Mouse (Mus musculus): Measurements from ENCODE around the gene Ano6. TPM values are rescaled to one million over a fixed set of nuclear protein-coding genes. Genes with fewer than 3 reads are reported as not detected.

Gene Ano6
- 53.9 and 66.4 TPM in 2 replicates for polyA plus RNA-seq (2012; rRNA removed)

DNA sequence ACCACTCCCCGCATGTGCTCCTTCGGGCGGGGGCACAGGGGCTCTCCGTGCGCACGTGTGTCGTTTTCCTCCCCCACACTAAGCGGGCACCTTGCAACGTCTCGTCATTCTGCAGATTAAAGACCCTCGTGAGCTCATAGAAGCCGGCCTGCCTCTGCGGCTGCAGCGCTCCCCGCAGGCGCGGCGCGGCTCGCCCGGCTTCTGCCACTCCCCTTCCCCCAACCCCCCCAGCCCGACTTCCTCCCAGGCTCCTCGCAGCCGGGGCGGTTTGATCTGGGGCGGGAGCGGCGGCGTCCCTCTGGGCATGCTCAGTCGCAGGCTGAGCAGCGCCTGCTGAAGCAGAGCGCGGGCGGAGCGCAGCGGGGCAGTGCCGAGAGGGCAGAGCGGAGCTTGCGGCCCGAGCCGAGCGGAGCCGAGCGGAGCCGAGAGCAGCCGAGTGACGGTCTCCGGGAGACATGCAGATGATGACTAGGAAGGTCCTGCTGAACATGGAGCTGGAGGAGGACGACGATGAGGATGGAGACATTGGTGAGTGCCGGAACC, at the start of gene Ano6:
Gene Ano6 (plus strand): TSS at position 315 of the 543 bp plus-strand sequence.
- peak; percentile 86 for DNase-seq (ENCODE audit: low spot score)

DNA sequence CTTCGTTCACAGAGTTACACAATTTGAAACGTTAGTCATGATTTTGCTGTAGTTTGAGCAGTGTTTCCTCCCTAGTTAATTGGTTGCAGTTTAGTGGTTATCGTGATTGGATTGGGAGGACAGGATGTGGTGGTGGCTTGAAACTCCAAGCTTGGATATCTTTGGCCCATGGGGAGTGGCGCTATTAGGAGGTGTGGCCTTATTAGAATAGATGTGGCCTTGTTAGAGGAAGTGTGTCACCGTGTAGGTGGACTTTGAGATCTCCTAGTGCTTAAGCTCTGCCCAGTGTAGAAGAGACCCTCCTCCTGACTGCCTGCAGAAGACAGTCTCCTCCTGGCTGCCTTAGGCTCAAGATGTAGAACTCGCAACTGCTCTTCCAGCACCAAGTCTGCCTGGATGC, 47.7 kb upstream of the Ano6 start:
- DNase-seq (ENCODE audit: low spot score): no peak

DNA sequence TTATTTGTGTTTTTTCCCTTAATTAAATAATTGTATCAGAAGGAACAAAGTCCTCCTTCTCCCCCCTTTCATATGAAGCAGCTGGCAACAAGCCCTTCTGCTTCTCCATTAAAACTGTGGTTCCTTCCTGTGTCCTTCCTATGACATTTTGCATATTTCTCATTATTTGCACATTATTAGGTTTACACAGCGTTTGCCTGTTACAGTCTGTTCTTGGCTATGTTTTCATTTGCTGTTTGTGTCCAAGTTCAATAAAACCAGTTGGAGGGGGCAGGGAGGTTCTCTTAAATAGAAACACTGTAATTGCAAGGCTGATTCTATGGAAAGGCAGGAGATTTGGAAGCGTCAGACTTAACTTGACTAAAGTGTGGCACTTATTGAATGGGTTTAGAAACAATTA, 46.8 kb upstream of the Ano6 start:
- DNase-seq (ENCODE audit: low spot score): no peak

DNA sequence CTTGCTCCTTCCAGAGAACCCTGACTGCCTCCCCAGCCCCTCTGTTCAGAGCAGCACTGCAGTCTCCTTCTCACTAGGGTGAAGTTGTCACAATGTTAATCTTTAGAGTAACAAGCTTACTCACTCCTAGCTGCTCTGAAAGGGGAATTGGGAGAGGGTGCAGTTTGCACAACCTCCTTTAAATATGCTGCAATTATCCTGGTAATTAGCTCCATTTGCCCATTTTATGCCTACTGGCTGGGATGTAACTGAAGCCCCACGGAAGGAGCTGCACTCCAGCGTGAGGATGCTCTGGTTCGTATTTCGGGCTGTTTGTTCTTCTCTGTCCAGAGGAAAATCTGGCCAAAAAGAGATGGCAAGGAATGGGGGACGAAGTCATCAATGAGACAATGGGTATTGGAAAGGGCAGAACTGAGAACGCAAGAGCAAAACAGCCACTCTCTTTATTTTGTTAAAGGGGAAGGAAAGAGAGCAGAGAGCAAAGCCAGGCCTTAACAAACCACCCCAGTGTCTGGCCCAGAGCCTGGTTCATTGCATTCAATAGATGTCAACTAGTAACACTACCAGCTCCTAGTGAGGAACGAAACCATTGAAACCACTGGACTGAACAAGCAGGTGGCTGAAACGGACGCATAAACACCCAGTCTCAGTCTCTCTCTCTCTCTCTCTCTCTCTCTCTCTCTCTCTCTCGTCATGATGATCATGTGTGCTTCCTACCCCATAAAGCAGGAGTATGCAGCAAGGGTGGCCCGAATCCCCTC, 45.1 kb upstream of the Ano6 start:
- no peak for DNase-seq (ENCODE audit: low spot score)

- no peak for DNase-seq (ENCODE audit: low spot score)
These were observed 44.1 kb upstream of the Ano6 start for GRCm38 (mm10) chr15:95746513-95746912.

DNA sequence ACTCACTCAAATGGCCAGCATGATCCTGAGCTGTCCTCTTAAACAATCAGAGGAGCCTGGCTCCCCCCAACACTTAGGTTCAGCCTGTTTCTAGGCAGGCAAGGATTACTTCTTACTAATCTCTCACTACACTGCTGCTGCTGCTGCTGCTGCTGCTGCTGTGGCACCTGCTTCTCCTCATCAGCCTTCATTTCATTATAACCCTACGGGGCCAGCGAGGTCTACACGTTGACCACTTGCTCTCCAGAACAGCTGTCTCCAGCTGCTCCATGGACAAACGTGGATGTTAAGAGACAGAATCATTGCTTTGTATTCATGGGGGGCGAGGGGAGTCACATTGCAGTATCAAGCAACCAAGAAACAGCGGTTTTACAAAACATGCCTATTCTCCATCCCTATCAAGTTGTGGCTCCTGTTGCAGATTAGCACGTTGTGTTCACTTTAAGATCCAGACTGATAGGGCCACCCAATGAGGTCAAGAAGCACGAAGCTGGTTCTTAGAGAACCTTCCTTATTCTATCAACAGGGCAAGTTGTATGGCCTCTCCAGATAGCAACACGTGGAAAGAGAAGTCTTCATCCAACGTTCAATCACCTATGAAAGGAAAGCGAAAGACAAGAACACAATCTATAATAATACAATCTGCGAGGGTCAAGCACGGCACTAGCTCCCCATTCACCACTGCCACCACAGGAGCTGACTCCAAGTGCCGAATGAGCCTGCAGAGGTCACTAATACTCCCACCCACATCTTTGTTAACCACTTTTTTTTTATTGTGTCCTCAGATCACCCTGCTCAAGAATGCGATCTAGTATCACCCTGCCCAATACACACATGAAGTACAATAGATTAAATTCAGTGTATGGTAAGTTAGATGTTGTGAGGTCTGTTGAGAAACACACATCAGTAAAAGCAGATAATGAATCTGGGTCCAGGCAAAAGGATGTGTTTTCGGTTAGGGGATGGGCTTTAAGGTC, 43.4 kb upstream of the Ano6 start:
- no peak for DNase-seq (ENCODE audit: low spot score)

- no peak for DNase-seq (ENCODE audit: low spot score)
These were observed 41.4 kb upstream of the Ano6 start for GRCm38 (mm10) chr15:95749216-95749615.

DNA sequence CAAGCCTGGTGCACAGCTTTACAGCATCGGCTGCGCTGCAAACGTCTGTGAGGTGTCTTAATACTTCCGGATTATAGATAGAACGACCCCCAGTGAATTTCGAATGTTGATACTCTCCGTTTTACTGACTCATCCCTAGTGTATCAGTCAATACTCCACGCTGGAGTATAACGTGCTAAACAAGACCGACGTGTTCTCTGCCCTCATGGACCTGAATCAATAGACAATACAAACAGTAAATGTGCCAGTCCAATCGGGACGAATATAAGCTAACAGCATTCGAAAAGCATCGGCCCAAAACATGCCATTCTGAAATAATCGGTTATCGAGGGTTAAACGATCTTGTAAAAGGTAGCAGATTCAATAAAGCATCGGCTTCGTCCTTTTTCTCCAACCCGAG, 40.6 kb upstream of the Ano6 start:
- DNase-seq (ENCODE audit: low spot score): no peak

GRCm38 (mm10) chr15:95751832-95752676, 38.6 kb upstream of the Ano6 start:
- no peak for DNase-seq (ENCODE audit: low spot score)

GRCm38 (mm10) chr15:95752677-95753019, 38.0 kb upstream of the Ano6 start:
- no peak for DNase-seq (ENCODE audit: low spot score)

- no peak for DNase-seq (ENCODE audit: low spot score)
These were observed 37.6 kb upstream of the Ano6 start for GRCm38 (mm10) chr15:95753031-95753430.

DNA sequence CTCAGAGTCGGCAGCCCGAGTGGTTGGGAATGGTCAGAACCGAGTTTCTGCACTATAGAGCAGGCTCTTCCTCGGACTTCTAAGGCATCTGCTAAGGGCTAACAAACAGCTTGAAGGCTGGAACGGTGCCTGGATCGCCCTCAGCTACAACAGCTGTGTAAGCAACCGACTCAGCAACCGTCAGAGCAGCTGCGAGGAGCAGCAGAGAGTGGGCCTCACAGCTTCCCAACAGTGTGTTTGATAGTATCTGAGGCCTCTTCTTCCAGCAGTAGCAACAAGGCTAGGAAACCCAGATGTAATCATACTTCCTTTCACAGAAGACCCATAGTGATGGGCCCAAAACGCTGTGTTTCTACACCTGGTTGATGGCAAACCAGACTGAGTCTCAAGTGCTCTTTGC, 33.5 kb upstream of the Ano6 start:
- no peak for DNase-seq (ENCODE audit: low spot score)

- no peak for DNase-seq (ENCODE audit: low spot score)
These were observed 32.6 kb upstream of the Ano6 start for GRCm38 (mm10) chr15:95758069-95758468.

- no peak for DNase-seq (ENCODE audit: low spot score)
These were observed 31.8 kb upstream of the Ano6 start for GRCm38 (mm10) chr15:95758696-95759434.

DNA sequence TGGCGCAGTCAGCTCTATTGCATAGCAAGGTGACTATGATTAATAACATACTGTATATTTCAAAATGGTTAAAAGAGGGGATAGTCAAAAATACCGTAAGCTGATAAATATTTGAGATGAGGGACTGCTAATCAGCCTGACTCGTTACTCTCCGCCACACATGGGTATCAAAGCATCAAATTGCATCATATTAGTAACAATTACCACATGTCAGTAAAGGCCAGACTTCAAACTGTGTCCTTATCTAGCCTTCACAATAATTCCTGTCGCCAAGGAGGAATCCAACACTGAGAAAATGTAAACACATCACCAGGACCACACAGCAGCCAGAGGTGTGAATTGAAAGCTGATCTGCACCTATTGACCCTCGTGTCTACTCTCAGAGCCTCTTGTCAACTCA, 30.8 kb upstream of the Ano6 start:
- DNase-seq (ENCODE audit: low spot score): no peak

DNA sequence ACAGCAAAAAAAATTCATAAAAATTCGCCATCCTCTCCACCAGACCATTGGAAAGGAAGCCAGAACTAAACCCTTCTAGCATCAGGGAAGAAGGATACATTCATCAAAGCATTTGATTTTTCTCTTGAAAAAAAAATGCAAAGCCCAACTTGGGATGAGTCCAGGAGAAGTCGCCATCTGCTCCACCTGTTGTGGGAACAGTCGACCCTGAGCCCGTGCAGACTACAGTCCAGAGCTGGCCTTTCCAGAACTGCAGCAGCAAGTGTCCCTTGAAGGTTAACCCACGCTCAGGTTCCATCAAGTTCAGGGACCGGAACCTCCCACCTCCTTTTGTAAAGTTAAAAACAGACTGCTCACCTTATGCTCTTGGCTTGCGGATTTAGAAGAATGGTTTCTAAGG, 29.2 kb upstream of the Ano6 start:
- no peak for DNase-seq (ENCODE audit: low spot score)

DNA sequence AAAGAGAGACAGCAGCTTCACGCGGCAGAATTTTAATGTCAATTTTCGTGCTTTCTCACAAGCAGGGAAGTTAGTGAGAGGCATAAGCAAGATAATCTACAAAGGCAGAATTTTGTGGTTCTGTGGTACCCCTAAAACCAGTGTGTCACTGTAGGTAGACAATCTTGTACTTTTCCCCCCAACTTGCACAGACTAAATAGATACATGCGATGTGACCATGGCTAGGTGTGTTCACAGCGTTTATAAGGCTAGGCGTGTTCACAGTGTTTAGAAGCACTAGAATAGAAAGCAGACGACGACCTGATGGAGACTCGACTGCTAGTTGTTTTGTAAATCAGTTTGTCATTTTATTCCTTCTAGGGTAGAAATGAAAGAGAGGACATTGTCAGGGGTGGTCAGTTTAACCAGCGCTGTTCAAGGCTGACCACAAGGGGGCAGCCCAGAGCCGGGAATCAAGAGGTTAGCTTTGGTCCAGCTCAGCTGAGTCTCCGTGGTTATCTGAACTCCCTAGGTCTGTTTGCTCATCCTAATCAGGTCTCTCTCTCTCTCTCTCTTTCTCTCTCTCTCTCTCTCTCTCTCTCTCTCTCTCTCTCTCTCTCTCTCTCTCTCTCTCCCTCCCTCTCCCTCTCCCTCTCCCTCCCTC, 27.9 kb upstream of the Ano6 start:
- DNase-seq (ENCODE audit: low spot score): peak; percentile 63

GRCm38 (mm10) chr15:95763464-95763863, 27.2 kb upstream of the Ano6 start:
- DNase-seq (ENCODE audit: low spot score): no peak

- DNase-seq (ENCODE audit: low spot score): no peak
These were observed 25.4 kb upstream of the Ano6 start for GRCm38 (mm10) chr15:95765271-95765670.

- no peak for DNase-seq (ENCODE audit: low spot score)
These were observed 24.7 kb upstream of the Ano6 start for GRCm38 (mm10) chr15:95765936-95766335.

Data from urinary bladder, adult 2 months (tissue).